Mouse (Mus musculus) gastrocnemius, postnatal 25 days (tissue): Measurements from ENCODE around the gene Mmrn2. TPM values are rescaled to one million over a fixed set of nuclear protein-coding genes. Genes with fewer than 3 reads are reported as not detected.

Experiments used
- total RNA-seq, 2 experiments: library from RNA; stranded (reverse); gene quantifications; 1 replicate in 1 of 2; 2 replicates in 1 of 2; pipeline ENCODE4 v1.2.3; 2021

Gene Mmrn2
- total RNA-seq, 2 experiments from 2014 or later, result 7.4 to 12.7 TPM

Other genes starting within 250 kb of the Mmrn2 start
- under 1 TPM; 0.13 to 0.27 TPM for gene Npy4r, start 223.0 kb upstream of the Mmrn2 start, total RNA-seq
- under 1 TPM; 0.08 to 0.29 TPM for gene Gprin2, start 173.8 kb upstream of the Mmrn2 start, total RNA-seq
- gene Syt15, start 155.9 kb upstream of the Mmrn2 start, total RNA-seq, result under 1 TPM; 0.51 to 0.67 TPM
- gene Shld2, start 65.0 kb upstream of the Mmrn2 start, total RNA-seq, result 1 to 10 TPM; 8.6 to 9.0 TPM
- 100 to 1,000 TPM; 124 to 137 TPM for gene Glud1, start 64.7 kb upstream of the Mmrn2 start, total RNA-seq
- gene Fam25c, start 20.0 kb upstream of the Mmrn2 start, total RNA-seq, result 1 to 10 TPM in 1 of 2 experiments, under 1 TPM in 1; 0.82 to 1.3 TPM
- gene Sncg, start 676 bp upstream of the Mmrn2 start, total RNA-seq, result 10 to 100 TPM in 1 of 2 experiments, 1 to 10 TPM in 1; 3.3 to 34.6 TPM
- gene Bmpr1a, start 127.9 kb downstream of the Mmrn2 start, total RNA-seq, result 10 to 100 TPM; 54.4 to 56.6 TPM
- not detected for gene 9230112D13Rik, start 147.3 kb downstream of the Mmrn2 start, total RNA-seq
- gene Ldb3, start 213.2 kb downstream of the Mmrn2 start, total RNA-seq, result 1,000 to 10,000 TPM; 2,264 to 2,912 TPM
- not detected for gene Opn4, start 224.7 kb downstream of the Mmrn2 start, total RNA-seq